Mouse (Mus musculus): ENCODE measurements around the gene Olfr520. TPM values are rescaled to one million over a fixed set of nuclear protein-coding genes. Genes with fewer than 3 reads are reported as not detected.

The Olfr520 gene
- polyA plus RNA-seq, 1 experiment from 2014 or later, result not detected

GRCm38 (mm10) chr7:99763207-99763606 lies 33.1 kb downstream of the Olfr520 start, which contains the start of gene Olfr521:
Olfr521 (plus strand) TSS chr7:99763507.
- Histone ChIP-seq H3K36me3 (ENCODE audit: control insufficient read depth, insufficient read depth, low read length) (no peaks in the 10 kb centered on the region), H3K27ac (ENCODE audit: low read depth, low read length) (no peak within 1 kb of the TSS), H3K4me1 (ENCODE audit: control insufficient read depth, insufficient read depth, low read length) (no peaks in the 10 kb centered on the region), H3K4me2 (ENCODE audit: low read depth, low read length) (no peak within 1 kb of the TSS), H3K9ac (replicated peaks; ENCODE audit: low read depth, low read length) (no peak within 1 kb of the TSS), H3K27me3 (ENCODE audit: control insufficient read depth, insufficient read depth, low read length) (no peaks in the 10 kb centered on the region), H3K9me3 (ENCODE audit: control insufficient read depth, low read length) (0 out of 2 replicates have a peak, but pooled peaks cover 5% of the 10 kb centered on the region), H3K4me3 (ENCODE audit: low read depth, low read length) (no peak within 1 kb of the TSS)
- no peak for ATAC-seq (ENCODE audit: low read depth)
- WGBS, result 94% methylated on average over 2 of the region's 2 CpGs

- Histone ChIP-seq H3K4me3 (ENCODE audit: low read depth, low read length) (no peak overlapping the region), H3K9me3 (ENCODE audit: control insufficient read depth, low read length) (no peaks in the 10 kb centered on the region), H3K27ac (ENCODE audit: low read depth, low read length) (no peak overlapping the region), H3K27me3 (ENCODE audit: control insufficient read depth, insufficient read depth, low read length) (no peaks in the 10 kb centered on the region), H3K36me3 (ENCODE audit: control insufficient read depth, insufficient read depth, low read length) (no peaks in the 10 kb centered on the region), H3K4me2 (ENCODE audit: low read depth, low read length) (no peak overlapping the region), H3K4me1 (ENCODE audit: control insufficient read depth, insufficient read depth, low read length) (no peaks in the 10 kb centered on the region), H3K9ac (replicated peaks; ENCODE audit: low read depth, low read length) (no peak overlapping the region)
- no peak for ATAC-seq (ENCODE audit: low read depth)
- WGBS, result 76% methylated on average over 5 of the region's 5 CpGs
Measured at GRCm38 (mm10) chr7:99781385-99781784, 51.3 kb downstream of the Olfr520 start.

DNA sequence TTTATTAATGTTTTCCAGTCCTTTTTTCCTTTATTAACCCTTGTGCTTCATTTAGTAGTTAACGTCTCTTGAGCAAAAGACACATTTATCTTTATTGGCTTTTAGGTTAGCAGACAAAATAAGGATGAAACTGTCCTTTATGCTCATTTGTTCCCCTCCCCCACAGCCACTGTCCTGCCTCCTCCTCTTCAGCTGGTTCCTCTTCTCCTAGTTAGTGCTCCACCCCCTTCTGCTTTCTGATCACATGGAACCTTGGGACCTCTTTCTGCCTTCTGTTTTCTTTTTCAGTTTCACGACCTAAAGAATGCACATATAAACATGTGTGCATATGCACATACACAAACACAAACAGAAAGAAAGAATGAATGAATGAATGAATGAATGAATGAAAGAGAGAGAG lies 51.8 kb downstream of the Olfr520 start:
- no peaks in the 10 kb centered on the region for H3K4me1 ChIP-seq (ENCODE audit: control insufficient read depth, insufficient read depth, low read length)

GRCm38 (mm10) chr7:99783421-99783820 lies 53.3 kb downstream of the Olfr520 start:
- no peak overlapping the region for H3K4me2 ChIP-seq (ENCODE audit: low read depth, low read length)

More for the DNA sequence above, 51.8 kb downstream of the Olfr520 start:
- no peak overlapping the region for H3K27ac ChIP-seq (ENCODE audit: low read depth, low read length)
- H3K27me3 ChIP-seq (ENCODE audit: control insufficient read depth, insufficient read depth, low read length), result no peaks in the 10 kb centered on the region
- 86% methylated on average over 2 of the region's 2 CpGs for WGBS
- no peak overlapping the region for H3K9ac ChIP-seq (replicated peaks; ENCODE audit: low read depth, low read length)
- no peaks in the 10 kb centered on the region for H3K36me3 ChIP-seq (ENCODE audit: control insufficient read depth, insufficient read depth, low read length)
- H3K9me3 ChIP-seq (ENCODE audit: control insufficient read depth, low read length), result no peaks in the 10 kb centered on the region
- no peak for ATAC-seq (ENCODE audit: low read depth)
- no peak overlapping the region for H3K4me2 ChIP-seq (ENCODE audit: low read depth, low read length)
- H3K4me3 ChIP-seq (ENCODE audit: low read depth, low read length), result no peak overlapping the region

DNA sequence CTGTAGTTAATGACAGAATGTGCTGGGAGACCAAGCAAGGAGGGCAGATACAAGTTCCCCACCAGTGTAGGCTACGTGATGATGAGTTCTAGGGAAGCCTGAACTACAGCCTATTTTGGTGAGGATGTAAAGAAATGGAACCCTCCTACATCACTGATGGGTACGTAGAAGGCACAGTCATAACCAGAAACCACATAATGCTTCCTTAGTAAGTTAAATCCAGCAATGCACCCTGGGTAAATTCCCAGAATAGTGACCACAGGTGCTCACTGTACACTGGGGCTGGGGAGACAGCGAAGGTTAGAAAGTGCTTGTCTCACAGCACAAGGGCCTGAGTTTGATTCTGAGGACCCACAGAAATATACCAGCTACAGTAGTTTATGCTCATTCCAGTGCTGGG lies 55.5 kb downstream of the Olfr520 start:
- WGBS, result 90% methylated on average over 3 of the region's 3 CpGs
- no peaks in the 10 kb centered on the region for H3K36me3 ChIP-seq (ENCODE audit: control insufficient read depth, insufficient read depth, low read length)
- ATAC-seq (ENCODE audit: low read depth), result no peak

More at GRCm38 (mm10) chr7:99783421-99783820, 53.3 kb downstream of the Olfr520 start:
- Histone ChIP-seq H3K4me3 (ENCODE audit: low read depth, low read length) (no peak overlapping the region), H3K36me3 (ENCODE audit: control insufficient read depth, insufficient read depth, low read length) (no peaks in the 10 kb centered on the region), H3K27ac (ENCODE audit: low read depth, low read length) (no peak overlapping the region), H3K9ac (replicated peaks; ENCODE audit: low read depth, low read length) (no peak overlapping the region), H3K9me3 (ENCODE audit: control insufficient read depth, low read length) (no peaks in the 10 kb centered on the region), H3K27me3 (ENCODE audit: control insufficient read depth, insufficient read depth, low read length) (no peaks in the 10 kb centered on the region), H3K4me1 (ENCODE audit: control insufficient read depth, insufficient read depth, low read length) (no peaks in the 10 kb centered on the region)
- no peak for ATAC-seq (ENCODE audit: low read depth)
- 80% methylated on average over 7 of the region's 7 CpGs for WGBS

More for the DNA sequence above, 55.5 kb downstream of the Olfr520 start:
- no peak overlapping the region for H3K27ac ChIP-seq (ENCODE audit: low read depth, low read length)
- H3K27me3 ChIP-seq (ENCODE audit: control insufficient read depth, insufficient read depth, low read length), result no peaks in the 10 kb centered on the region
- H3K4me1 ChIP-seq (ENCODE audit: control insufficient read depth, insufficient read depth, low read length), result no peaks in the 10 kb centered on the region
- no peak overlapping the region for H3K4me3 ChIP-seq (ENCODE audit: low read depth, low read length)
- H3K4me2 ChIP-seq (ENCODE audit: low read depth, low read length), result no peak overlapping the region
- no peak overlapping the region for H3K9ac ChIP-seq (replicated peaks; ENCODE audit: low read depth, low read length)
- H3K9me3 ChIP-seq (ENCODE audit: control insufficient read depth, low read length), result no peaks in the 10 kb centered on the region

Other genes starting within 250 kb of the Olfr520 start
- gene Rps3, start 246.5 kb upstream of the Olfr520 start, polyA plus RNA-seq (2014; fragmentation: Nextera tagmentation; extraction: Ambion mirVana), result 408 and 464 TPM in 2 replicates
- gene Arrb1, start 194.8 kb upstream of the Olfr520 start, polyA plus RNA-seq (2014; fragmentation: Nextera tagmentation; extraction: Ambion mirVana), result 9.9 and 11.5 TPM in 2 replicates
- gene Tpbgl, start 103.2 kb upstream of the Olfr520 start, polyA plus RNA-seq (2014; fragmentation: Nextera tagmentation; extraction: Ambion mirVana), result 1.8 and 3.5 TPM in 2 replicates
- 3.4 and 5.5 TPM in 2 replicates for gene Slco2b1, start 18.9 kb upstream of the Olfr520 start, polyA plus RNA-seq (2014; fragmentation: Nextera tagmentation; extraction: Ambion mirVana)
- gene Olfr521, start 33.2 kb downstream of the Olfr520 start, polyA plus RNA-seq (2014; fragmentation: Nextera tagmentation; extraction: Ambion mirVana), result not detected in 2 replicates
- gene Neu3, start 98.1 kb downstream of the Olfr520 start, polyA plus RNA-seq (2014; fragmentation: Nextera tagmentation; extraction: Ambion mirVana), result 2.1 and 2.4 TPM in 2 replicates
- 0.67 and 0.84 TPM in 2 replicates for gene Xrra1, start 128.8 kb downstream of the Olfr520 start, polyA plus RNA-seq (2014; fragmentation: Nextera tagmentation; extraction: Ambion mirVana)
- gene Spcs2, start 133.2 kb downstream of the Olfr520 start, polyA plus RNA-seq (2014; fragmentation: Nextera tagmentation; extraction: Ambion mirVana), result 245 and 262 TPM in 2 replicates